Mouse (Mus musculus): ENCODE results near the gene Olfr116. TPM values are rescaled to one million over a fixed set of nuclear protein-coding genes. Genes with fewer than 3 reads are reported as not detected.

Olfr116 gene
- not detected for total RNA-seq (2021)
- long read RNA-seq, experiment 1: 0 reads
- long read RNA-seq, experiment 2: 0 reads

DNA sequence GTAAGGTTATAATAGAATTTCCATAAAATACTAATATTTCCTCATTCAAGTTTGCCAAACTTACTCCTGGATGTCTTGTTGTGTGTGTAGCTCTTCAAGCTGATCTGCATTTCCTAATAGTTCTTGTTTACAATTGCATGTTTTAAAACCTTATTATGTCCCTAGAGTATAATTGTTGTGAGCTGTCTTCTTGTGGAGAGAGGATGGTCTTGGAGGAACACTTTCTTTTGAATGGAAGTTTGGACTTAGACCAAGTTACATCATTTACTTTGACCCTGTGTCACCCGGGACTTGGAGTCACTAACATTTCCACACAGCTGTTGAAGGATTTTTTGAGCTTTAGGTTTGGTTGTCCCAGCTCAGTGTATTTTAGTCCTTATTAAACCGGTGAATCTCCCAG, at the start of gene Olfr116, which contains the start of gene Olfr115:
TSS of gene Olfr116 (minus strand) at position 191 of the 400 bp plus-strand sequence.
TSS of gene Olfr115 (minus strand) at position 101 of the 400 bp plus-strand sequence.
- no peak for DNase-seq

DNA sequence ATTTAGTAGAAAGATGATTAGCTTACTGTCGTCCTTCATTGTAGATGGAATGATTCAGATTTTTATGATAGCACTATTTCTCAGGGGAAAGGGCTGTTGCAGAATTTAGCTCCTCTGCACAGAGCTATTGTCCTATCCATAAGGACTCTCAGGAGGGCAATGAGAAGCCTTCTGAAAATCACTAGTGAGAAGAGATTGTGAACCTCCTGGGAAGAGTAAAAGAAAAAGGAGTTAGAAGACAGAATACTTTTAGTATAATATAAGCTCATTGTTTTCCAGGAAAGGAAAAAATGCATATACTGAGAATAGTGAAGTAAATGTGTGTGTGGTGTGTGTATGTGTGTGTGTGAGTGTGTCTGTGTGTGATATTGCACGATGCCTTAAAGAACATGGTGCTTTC, 39.7 kb upstream of the Olfr116 start, which contains the start of gene Olfr118:
TSS of gene Olfr118 (plus strand) at position 301 of the 400 bp plus-strand sequence.
- DNase-seq: no peak

DNA sequence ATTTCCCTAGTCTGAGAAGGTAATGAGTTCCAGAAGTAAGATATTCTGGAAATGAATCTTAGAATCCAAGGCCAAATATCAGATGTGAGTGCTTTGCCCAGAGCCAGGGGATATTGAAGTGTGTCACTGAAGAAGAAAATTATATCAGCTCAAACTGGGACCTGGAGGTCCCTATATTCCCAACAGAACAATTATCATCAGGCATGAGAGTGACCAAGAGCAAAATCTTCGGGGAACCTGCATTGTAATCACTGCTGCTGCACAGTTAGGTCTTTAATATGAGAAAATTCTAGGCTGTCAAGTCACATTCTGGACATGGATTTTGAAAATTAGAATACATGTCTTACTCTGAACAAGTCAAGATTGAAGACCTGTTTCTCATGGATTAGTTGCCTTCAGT, 36.7 kb upstream of the Olfr116 start, which contains the start of gene Olfr117:
TSS of gene Olfr117 (minus strand) at position 101 of the 400 bp plus-strand sequence.
- DNase-seq: no peak

DNA sequence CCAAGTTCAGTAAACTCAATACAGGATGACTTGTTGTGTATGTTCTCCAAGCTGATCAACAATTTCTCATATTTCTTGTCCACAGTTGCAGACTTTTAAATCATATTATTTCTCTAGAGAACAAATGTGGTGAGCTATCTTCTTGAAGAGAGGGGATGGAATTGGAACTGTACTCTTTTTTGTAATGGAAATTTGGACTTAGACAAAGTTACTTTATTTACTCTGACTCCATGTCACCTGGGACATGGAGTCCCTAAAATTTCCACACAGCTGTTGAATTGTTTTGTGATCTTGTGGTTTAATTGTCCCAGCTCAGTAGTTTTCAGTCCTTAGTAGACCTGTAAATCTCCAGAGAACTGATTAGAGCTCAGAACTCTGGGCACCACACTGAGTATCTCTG, 34.4 kb downstream of the Olfr116 start, which contains the start of gene Olfr114:
TSS of gene Olfr114 (minus strand) at position 101 of the 400 bp plus-strand sequence.
- DNase-seq: no peak

DNA sequence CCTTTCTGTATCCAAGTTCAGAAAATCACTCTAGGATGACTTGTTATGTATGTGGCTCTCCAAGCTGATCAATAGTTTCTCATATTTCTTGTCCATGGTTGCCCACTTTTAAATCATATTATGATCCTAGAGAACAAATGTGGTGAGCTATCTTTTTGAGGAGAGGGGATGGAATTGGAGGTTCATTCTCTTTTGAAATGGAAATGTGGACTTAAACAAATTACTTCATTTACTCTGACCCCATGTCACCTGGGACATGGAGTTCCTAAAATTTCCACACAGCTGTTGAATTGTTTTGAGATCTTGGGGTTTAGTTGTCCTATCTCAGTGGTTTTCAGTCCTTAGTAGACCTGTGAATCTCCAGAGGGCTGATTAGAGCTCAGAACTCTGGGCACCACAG, 49.4 kb downstream of the Olfr116 start, which contains the start of gene Olfr113:
TSS of gene Olfr113 (minus strand) at position 101 of the 400 bp plus-strand sequence.
- no peak for DNase-seq

Other genes starting within 250 kb of the Olfr116 start
- not detected for gene Olfr105-ps, start 248.2 kb downstream of the Olfr116 start, total RNA-seq (2021)
- not detected for gene Olfr106-ps, start 236.8 kb downstream of the Olfr116 start, total RNA-seq (2021)
- gene Olfr107, start 228.0 kb downstream of the Olfr116 start, total RNA-seq (2021): not detected
- gene Olfr108, start 181.7 kb downstream of the Olfr116 start, total RNA-seq (2021): not detected
- not detected for gene Olfr109, start 168.3 kb downstream of the Olfr116 start, total RNA-seq (2021)
- not detected for gene H2-M2, start 143.6 kb downstream of the Olfr116 start, total RNA-seq (2021)
- not detected for gene Olfr110, start 134.7 kb downstream of the Olfr116 start, total RNA-seq (2021)
- not detected for gene Olfr111, start 119.2 kb downstream of the Olfr116 start, total RNA-seq (2021)
- not detected for gene Olfr112, start 57.7 kb downstream of the Olfr116 start, total RNA-seq (2021)
- gene Olfr113, start 49.5 kb downstream of the Olfr116 start, total RNA-seq (2021): not detected
- not detected for gene Olfr114, start 34.5 kb downstream of the Olfr116 start, total RNA-seq (2021)
- not detected for gene Olfr115, start 90 bp downstream of the Olfr116 start, total RNA-seq (2021)
- not detected for gene Olfr117, start 36.6 kb upstream of the Olfr116 start, total RNA-seq (2021)
- not detected for gene Olfr118, start 39.8 kb upstream of the Olfr116 start, total RNA-seq (2021)
- gene Olfr119, start 69.4 kb upstream of the Olfr116 start, total RNA-seq (2021): not detected
- not detected for gene Olfr120, start 94.6 kb upstream of the Olfr116 start, total RNA-seq (2021)
- not detected for gene Olfr121, start 121.7 kb upstream of the Olfr116 start, total RNA-seq (2021)
- gene Olfr122, start 141.4 kb upstream of the Olfr116 start, total RNA-seq (2021): not detected
- gene Olfr123, start 166.3 kb upstream of the Olfr116 start, total RNA-seq (2021): not detected
- gene Olfr124, start 172.7 kb upstream of the Olfr116 start, total RNA-seq (2021): not detected
- not detected for gene Olfr125, start 205.8 kb upstream of the Olfr116 start, total RNA-seq (2021)
- gene Olfr126, start 220.3 kb upstream of the Olfr116 start, total RNA-seq (2021): not detected

Measured in gastrocnemius, postnatal 25 days (tissue).